9 mouse cellular contexts compared by ENCODE assay signal in the genomic region with DNA sequence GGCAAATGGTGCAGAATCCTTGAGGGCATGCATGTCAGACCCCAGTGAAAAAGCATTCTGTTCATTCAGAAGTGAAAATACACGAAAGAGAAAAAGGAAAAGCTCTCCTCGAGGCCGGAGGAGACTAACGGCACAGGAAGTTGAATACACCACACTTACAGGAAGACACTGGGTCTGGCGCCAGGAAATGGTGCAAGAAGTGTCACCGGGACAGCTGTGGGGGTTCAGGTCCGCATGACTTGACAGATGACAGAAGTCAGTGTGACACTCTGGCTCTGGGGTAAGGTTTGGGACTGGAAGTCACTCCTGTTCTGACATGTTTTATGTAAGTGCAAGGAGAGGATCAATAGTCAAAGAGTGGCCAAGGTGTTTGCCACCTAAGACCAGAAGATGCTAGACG. TPM values are rescaled to one million over a fixed set of nuclear protein-coding genes. Genes with fewer than 3 reads are reported as not detected.
A peak's percentile ranks its signal among the peaks of the same experiment; 100 is the strongest.
DNase-seq lines count a peak whose midpoint lies in the region; ATAC-seq and TF ChIP-seq lines count a peak whose summit lies in the region.
"Had no signal": no experiment of that assay in that cellular context is flagged by ENCODE, and none has a peak within 500 bp of the region (broad histone marks: within the 10 kb centered on the region; RNA-seq: fewer than 3 reads in every experiment).

No protein-coding gene starts in this region.

- no peaks in the 10 kb centered on the region for H3K9me3 ChIP-seq in heart, embryonic 12.5 days (replicated peaks)
- no peaks in the 10 kb centered on the region for H3K9me3 ChIP-seq in forebrain, embryonic 10.5 days
- H3K9me3 ChIP-seq: neural tube, embryonic 15.5 days had no signal

- H3K27me3 ChIP-seq in heart, embryonic 12.5 days (replicated peaks) = no peaks in the 10 kb centered on the region
- H3K27me3 ChIP-seq in liver, adult 2 months (ENCODE audit: control insufficient read depth, insufficient read depth, low read length) = no peaks in the 10 kb centered on the region
- no peaks in the 10 kb centered on the region for H3K27me3 ChIP-seq in forebrain, embryonic 10.5 days (ENCODE audit: poor library complexity, severe bottlenecking)
- no peaks in the 10 kb centered on the region for H3K27me3 ChIP-seq in cerebellum, adult 2 months (ENCODE audit: control insufficient read depth, insufficient read depth, low read length)
- H3K27me3 ChIP-seq: neural tube, embryonic 15.5 days had no signal

- no peak overlapping the region for H3K4me3 ChIP-seq in heart, embryonic 12.5 days
- H3K4me3 ChIP-seq in bone marrow macrophage, adult 2 months (ENCODE audit: insufficient read depth, low read length) = no peak overlapping the region
- no peak overlapping the region for H3K4me3 ChIP-seq in liver, adult 2 months (ENCODE audit: insufficient read depth, low read depth, low read length)
- H3K4me3 ChIP-seq in forebrain, embryonic 10.5 days = no peak overlapping the region
- no peak overlapping the region for H3K4me3 ChIP-seq in cerebellum, adult 2 months (replicated peaks; ENCODE audit: insufficient read depth, low read depth, low read length)
- H3K4me3 ChIP-seq: neural tube, embryonic 15.5 days had no signal

- no peak for ATAC-seq in heart, embryonic 12.5 days (ENCODE audit: insufficient number of reproducible peaks, low FRiP score)
- no peak for ATAC-seq in erythroid progenitor cell, adult 5-6 weeks (replicated peaks; ENCODE audit: low FRiP score, poor library complexity, severe bottlenecking)

- no peak overlapping the region for H3K9ac ChIP-seq in heart, embryonic 12.5 days
- no peak overlapping the region for H3K9ac ChIP-seq in liver, adult 2 months (ENCODE audit: low read depth, low read length)
- H3K9ac ChIP-seq: neural tube, embryonic 15.5 days had no signal

- H3K4me1 ChIP-seq in heart, embryonic 12.5 days (replicated peaks) = peaks cover 37% of the 10 kb centered on the region
- H3K4me1 ChIP-seq in bone marrow macrophage, adult 2 months (ENCODE audit: control insufficient read depth, insufficient read depth, low read length) = peaks cover 85% of the 10 kb centered on the region
- peaks cover 5% of the 10 kb centered on the region; the same call in 1 of the 2 replicates for H3K4me1 ChIP-seq in liver, adult 2 months (ENCODE audit: control insufficient read depth, insufficient read depth, low read length)
- peaks cover 13% of the 10 kb centered on the region for H3K4me1 ChIP-seq in forebrain, embryonic 10.5 days
- no peaks in the 10 kb centered on the region; the same call in 1 of the 2 replicates for H3K4me1 ChIP-seq in cerebellum, adult 2 months (ENCODE audit: control insufficient read depth, insufficient read depth, low read length)
- H3K4me1 ChIP-seq: neural tube, embryonic 15.5 days had no signal

- H3K36me3 ChIP-seq in heart, embryonic 12.5 days = no peaks in the 10 kb centered on the region
- H3K36me3 ChIP-seq in liver, adult 2 months (ENCODE audit: control insufficient read depth, insufficient read depth, low read length) = no peaks in the 10 kb centered on the region
- H3K36me3 ChIP-seq in forebrain, embryonic 10.5 days (replicated peaks) = no peaks in the 10 kb centered on the region
- H3K36me3 ChIP-seq: neural tube, embryonic 15.5 days had no signal

- no peak for TF ChIP-seq CTCF in bone marrow macrophage, adult 2 months (IDR thresholded peaks at IDR 0.05; ENCODE audit: low read depth, low read length)
- no peak for TF ChIP-seq CTCF in liver, adult 2 months (IDR thresholded peaks at IDR 0.05; ENCODE audit: low read depth, low read length)
- no peak for TF ChIP-seq CTCF in cerebellum, adult 2 months (IDR thresholded peaks at IDR 0.05; ENCODE audit: borderline replicate concordance, insufficient read depth, low read depth, low read length)

- no peak for DNase-seq in heart, adult 8-10 months (ENCODE audit: low spot score)
- DNase-seq in liver, adult 2 months (ENCODE audit: extremely low read depth, low read depth, low spot score) = no peak
- peak; percentile 56 to 68 for DNase-seq in natural killer cell, adult 2 months (ENCODE audit: low spot score in 2 of 2)
- no peak for DNase-seq in forebrain, embryonic 10.5 days (ENCODE audit: extremely low spot score, low spot score)
- DNase-seq in cerebellum, adult 2 months = no peak

- no peaks in the 10 kb centered on the region for H3K79me2 ChIP-seq in liver, adult 2 months (ENCODE audit: control insufficient read depth, insufficient read depth, low read length)

- TF ChIP-seq POLR2A in bone marrow macrophage, adult 2 months (IDR thresholded peaks at IDR 0.05; ENCODE audit: borderline replicate concordance, low read depth, low read length) = no peak
- TF ChIP-seq POLR2A in liver, adult 2 months (IDR thresholded peaks at IDR 0.05; ENCODE audit: extremely low read depth, insufficient read depth, low read length) = no peak
- TF ChIP-seq POLR2A in cerebellum, adult 2 months (IDR thresholded peaks at IDR 0.05; ENCODE audit: borderline replicate concordance, insufficient read depth, low read length) = no peak

- WGBS in heart, embryonic 12.5 days = 49% methylated on average over 8 of the region's 8 CpGs
- WGBS in liver, adult 2 months = 61% methylated on average over 8 of the region's 8 CpGs
- WGBS in forebrain, embryonic 10.5 days = 83% methylated on average over 8 of the region's 8 CpGs
- WGBS in cerebellum, adult 2 months = 58% methylated on average over 8 of the region's 8 CpGs

- H3K4me2 ChIP-seq in heart, embryonic 12.5 days = no peak overlapping the region
- H3K4me2 ChIP-seq: neural tube, embryonic 15.5 days had no signal

- H3K27ac ChIP-seq in heart, embryonic 12.5 days (ENCODE audit: poor library complexity, severe bottlenecking) = 0 out of 2 replicates have a peak overlapping the region, but pooled peaks have one; percentile 17
- peak overlapping the region; percentile 78 for H3K27ac ChIP-seq in bone marrow macrophage, adult 2 months (ENCODE audit: insufficient read depth, low read depth, low read length)
- H3K27ac ChIP-seq in liver, adult 2 months (replicated peaks; ENCODE audit: insufficient read depth, low read depth, low read length) = peak overlapping the region; percentile 44; the same call in 1 of the 2 replicates
- H3K27ac ChIP-seq in forebrain, embryonic 10.5 days = no peak overlapping the region
- H3K27ac ChIP-seq in cerebellum, adult 2 months (ENCODE audit: insufficient read depth, low read length) = no peak overlapping the region
- H3K27ac ChIP-seq: neural tube, embryonic 15.5 days had no signal

RNA-seq across cellular contexts. Expression of gene Stk32c, which starts 11.6 kb away (rescaled TPM):
- 0.08 TPM in 1 of 2 replicates, not detected in the other for polyA plus RNA-seq in heart, embryonic 12.5 days (2016; fragmentation: Nextera tagmentation; extraction: Ambion mirVana)
- total RNA-seq in heart, adult 8-10 months (2022) = under 1 TPM; 0.41 to 0.92 (median 0.43) TPM
- polyA plus RNA-seq in bone marrow macrophage, adult 2 months (2012; ENCODE audit: insufficient read depth, insufficient read length, missing spikeins) = not detected in 2 replicates
- total RNA-seq in liver, adult 2 months (2014; rRNA removed) = 0.18 and 0.27 TPM in 2 replicates
- polyA plus RNA-seq in liver, adult 2 months (2012; rRNA removed) = 0.21 and 0.39 TPM in 2 replicates
- 0.21 and 0.30 TPM in 2 replicates for polyA plus RNA-seq in forebrain, embryonic 10.5 days (2016; fragmentation: Nextera tagmentation; extraction: Ambion mirVana)
- total RNA-seq in erythroid progenitor cell, adult 5-6 weeks (2015; ENCODE audit: low replicate concordance) = not detected in 2 replicates
- total RNA-seq in erythroid progenitor cell, adult 5-6 weeks (2017; ENCODE audit: low replicate concordance) = not detected in 2 replicates
- polyA plus RNA-seq in cerebellum, adult 2 months (2012; rRNA removed) = 17.4 and 22.6 TPM in 2 replicates

RNA-seq across cellular contexts. Expression of gene Lrrc27, which starts 11.9 kb away (rescaled TPM):
- 2.7 and 3.4 TPM in 2 replicates for polyA plus RNA-seq in heart, embryonic 12.5 days (2016; fragmentation: Nextera tagmentation; extraction: Ambion mirVana)
- 10 to 100 TPM; 15.6 to 18.8 (median 16.4) TPM for total RNA-seq in heart, adult 8-10 months (2022)
- 4.6 and 8.9 TPM in 2 replicates for polyA plus RNA-seq in bone marrow macrophage, adult 2 months (2012; ENCODE audit: insufficient read depth, insufficient read length, missing spikeins)
- total RNA-seq in liver, adult 2 months (2014; rRNA removed) = 0.20 and 0.28 TPM in 2 replicates
- 0.61 and 1.1 TPM in 2 replicates for polyA plus RNA-seq in liver, adult 2 months (2012; rRNA removed)
- polyA plus RNA-seq in forebrain, embryonic 10.5 days (2016; fragmentation: Nextera tagmentation; extraction: Ambion mirVana) = 5.1 and 7.1 TPM in 2 replicates
- total RNA-seq in erythroid progenitor cell, adult 5-6 weeks (2015; ENCODE audit: low replicate concordance) = not detected in 2 replicates
- 0.64 and 8.5 TPM in 2 replicates for total RNA-seq in erythroid progenitor cell, adult 5-6 weeks (2017; ENCODE audit: low replicate concordance)
- polyA plus RNA-seq in cerebellum, adult 2 months (2012; rRNA removed) = 12.2 and 14.3 TPM in 2 replicates

RNA-seq across cellular contexts. Expression of gene Pwwp2b, which starts 23.6 kb away (rescaled TPM):
- 8.0 and 9.2 TPM in 2 replicates for polyA plus RNA-seq in heart, embryonic 12.5 days (2016; fragmentation: Nextera tagmentation; extraction: Ambion mirVana)
- 10 to 100 TPM in 2 of 4 experiments, 1 to 10 TPM in 2; 8.1 to 12.5 (median 10.0) TPM for total RNA-seq in heart, adult 8-10 months (2022)
- polyA plus RNA-seq in bone marrow macrophage, adult 2 months (2012; ENCODE audit: insufficient read depth, insufficient read length, missing spikeins) = 11.4 and 13.0 TPM in 2 replicates
- total RNA-seq in liver, adult 2 months (2014; rRNA removed) = 0.65 and 0.74 TPM in 2 replicates
- polyA plus RNA-seq in liver, adult 2 months (2012; rRNA removed) = 2.1 TPM in 2 replicates
- 3.7 and 3.8 TPM in 2 replicates for polyA plus RNA-seq in forebrain, embryonic 10.5 days (2016; fragmentation: Nextera tagmentation; extraction: Ambion mirVana)
- 2.5 TPM in 1 of 2 replicates, not detected in the other for total RNA-seq in erythroid progenitor cell, adult 5-6 weeks (2015; ENCODE audit: low replicate concordance)
- 0.26 TPM in 1 of 2 replicates, not detected in the other for total RNA-seq in erythroid progenitor cell, adult 5-6 weeks (2017; ENCODE audit: low replicate concordance)
- polyA plus RNA-seq in cerebellum, adult 2 months (2012; rRNA removed) = 8.9 and 9.9 TPM in 2 replicates

Comparison
In these comparisons a context has a peak if more than half of its experiments do, and no peak if none do; other contexts are left out.
1. H3K27ac ChIP-seq: peak in heart, embryonic 12.5 days (single experiment), bone marrow macrophage, adult 2 months (single experiment) and liver, adult 2 months (single experiment); none in forebrain, embryonic 10.5 days (single experiment) and cerebellum, adult 2 months (single experiment).
2. DNase-seq: peak in natural killer cell, adult 2 months (2 of 2); none in heart, adult 8-10 months (single experiment), liver, adult 2 months (single experiment), forebrain, embryonic 10.5 days (single experiment) and cerebellum, adult 2 months (0 of 2).
3. RNA of gene Stk32c, which starts 11.6 kb away (polyA plus RNA-seq): 17.4 to 22.6 TPM in cerebellum, adult 2 months; 0.21 to 0.30 TPM in forebrain, embryonic 10.5 days, 0.21 to 0.39 TPM in liver, adult 2 months, 0.08 TPM in heart, embryonic 12.5 days and not detected in bone marrow macrophage, adult 2 months; every median in the first group is over 10 times any median in the second.